Mouse (Mus musculus): ENCODE results near the gene Acpp. TPM values are rescaled to one million over a fixed set of nuclear protein-coding genes. Genes with fewer than 3 reads are reported as not detected.
"Not testable (repeated sequence)": the region's sequence is repeated elsewhere in the genome, so short reads cannot be mapped to it uniquely, and the experiment has no call there.

Acpp gene
- 0.08 and 0.14 TPM in 2 replicates for polyA plus RNA-seq (2016; fragmentation: Nextera tagmentation; extraction: Ambion mirVana)

DNA sequence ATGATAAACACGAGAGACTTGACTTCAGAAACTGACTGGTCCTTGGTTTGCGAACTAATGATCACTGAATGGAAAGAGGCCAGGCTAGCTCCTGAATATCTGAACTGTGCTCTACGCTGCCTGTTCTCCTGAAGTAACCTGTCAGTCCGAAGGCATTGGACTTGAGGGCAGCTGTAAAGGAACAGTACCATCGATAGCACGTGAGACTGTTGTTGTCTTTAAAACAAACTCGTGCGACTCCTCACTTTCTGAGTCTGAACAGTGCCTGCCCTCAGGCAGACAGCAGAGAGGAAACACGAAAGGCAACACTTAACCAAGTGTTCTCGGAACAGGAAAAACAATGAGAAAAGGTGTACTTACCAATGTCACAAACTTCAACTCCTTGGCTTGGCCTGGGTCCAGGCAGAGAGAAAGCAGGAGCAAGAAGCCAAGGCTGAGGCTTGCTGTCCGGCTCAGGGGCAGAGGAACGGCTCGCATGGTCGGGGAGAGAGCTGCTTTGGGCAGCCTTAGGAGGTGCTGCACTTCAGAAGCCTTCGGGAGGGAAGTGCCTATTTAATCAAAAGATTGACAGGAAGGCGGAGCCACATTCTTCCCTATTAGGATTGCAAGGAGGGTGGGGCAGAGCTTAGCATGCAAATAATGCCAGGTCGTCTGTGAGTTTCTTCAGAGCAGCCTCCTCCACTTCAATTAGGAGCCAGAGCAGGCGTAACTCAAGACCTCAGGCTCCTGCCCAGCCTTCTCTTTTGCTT lies at the start of gene Acpp:
Gene Acpp, minus strand, starts transcription at position 566 of the 749 bp plus-strand sequence.
- no peak within 1 kb of the TSS for H3K27ac ChIP-seq
- peaks cover 8% of the 10 kb centered on the region; the same call in 1 of the 2 replicates for H3K4me1 ChIP-seq
- peak within 1 kb of the TSS; percentile 52 for H3K4me3 ChIP-seq
- H3K9me3 ChIP-seq: no peaks in the 10 kb centered on the region
- 19% methylated on average over 18 of the region's 18 CpGs for WGBS
- no peak for DNase-seq (ENCODE audit: low spot score)
- no peaks in the 10 kb centered on the region for H3K36me3 ChIP-seq
- H3K27me3 ChIP-seq (ENCODE audit: insufficient read depth, poor library complexity, severe bottlenecking): no peaks in the 10 kb centered on the region

DNA sequence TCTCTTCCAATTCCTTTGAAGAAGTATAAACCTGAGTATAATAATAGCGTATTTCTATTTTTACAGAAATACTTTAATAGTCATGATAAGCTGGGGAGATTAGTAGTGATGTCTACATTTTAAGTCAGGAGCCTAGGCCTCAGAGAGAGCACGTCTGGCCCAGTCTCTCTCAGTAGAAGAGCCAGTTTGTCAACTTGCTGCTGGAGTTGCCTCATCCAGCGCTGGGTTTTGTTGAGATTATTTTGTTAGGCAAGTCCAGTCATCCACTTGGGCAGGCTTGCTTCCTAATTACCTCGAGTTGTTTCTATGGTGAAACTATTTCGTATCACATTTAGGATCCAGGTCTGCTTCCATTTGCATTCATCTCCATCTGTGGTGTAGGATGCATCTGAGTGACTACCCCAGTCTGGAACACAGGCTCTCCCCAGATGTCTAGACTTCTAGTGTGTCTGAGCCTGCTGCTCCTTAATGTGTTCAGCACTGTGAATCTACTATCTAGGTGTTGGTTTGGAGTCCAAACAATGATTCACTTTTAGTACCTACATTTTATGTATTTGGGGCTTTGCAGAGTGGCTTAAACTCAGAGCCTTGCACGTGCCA lies 45.1 kb upstream of the Acpp start:
- no peak for DNase-seq (ENCODE audit: low spot score)
- H3K27me3 ChIP-seq (ENCODE audit: insufficient read depth, poor library complexity, severe bottlenecking): no peaks in the 10 kb centered on the region
- no peak overlapping the region for H3K4me3 ChIP-seq
- no peaks in the 10 kb centered on the region for H3K36me3 ChIP-seq
- H3K4me1 ChIP-seq: no peaks in the 10 kb centered on the region
- H3K27ac ChIP-seq: no peak overlapping the region
- no peaks in the 10 kb centered on the region for H3K9me3 ChIP-seq
- 77% methylated on average over 6 of the region's 6 CpGs for WGBS

DNA sequence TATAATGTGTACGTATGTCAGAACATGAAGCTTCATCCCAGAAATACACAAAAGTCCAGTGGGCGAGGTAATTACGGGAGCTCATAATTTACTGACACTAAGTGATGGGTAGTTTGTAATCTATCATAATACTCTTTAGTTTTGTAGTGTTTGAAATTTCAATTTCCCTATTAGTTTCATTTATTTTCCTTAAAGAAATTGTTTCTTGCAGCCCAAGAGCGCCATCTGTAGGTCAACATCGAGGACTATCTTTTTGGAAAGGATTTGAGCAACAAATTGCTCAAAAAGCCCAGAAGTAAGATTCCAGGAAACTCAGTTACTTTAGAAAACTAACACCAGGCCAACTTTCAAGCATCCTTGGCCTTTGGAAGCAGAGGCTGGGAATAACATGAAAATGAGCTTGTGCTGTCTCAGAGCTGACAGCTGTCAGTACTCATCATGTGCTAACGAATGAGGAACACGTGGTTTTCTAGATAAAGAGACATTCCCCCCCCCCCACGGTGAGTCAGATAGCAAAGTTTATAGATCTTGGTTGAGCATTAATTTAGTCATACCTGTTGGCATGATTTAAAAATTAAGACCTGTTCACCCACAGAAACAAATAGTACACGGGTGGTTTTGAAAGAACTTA lies 42.1 kb upstream of the Acpp start:
- WGBS: 60% methylated on average over 9 of the region's 9 CpGs
- H3K27ac ChIP-seq: no peak overlapping the region
- no peaks in the 10 kb centered on the region for H3K27me3 ChIP-seq (ENCODE audit: insufficient read depth, poor library complexity, severe bottlenecking)
- no peaks in the 10 kb centered on the region for H3K36me3 ChIP-seq
- H3K4me1 ChIP-seq: no peaks in the 10 kb centered on the region
- no peaks in the 10 kb centered on the region for H3K9me3 ChIP-seq
- no peak overlapping the region for H3K4me3 ChIP-seq
- DNase-seq (ENCODE audit: low spot score): no peak

DNA sequence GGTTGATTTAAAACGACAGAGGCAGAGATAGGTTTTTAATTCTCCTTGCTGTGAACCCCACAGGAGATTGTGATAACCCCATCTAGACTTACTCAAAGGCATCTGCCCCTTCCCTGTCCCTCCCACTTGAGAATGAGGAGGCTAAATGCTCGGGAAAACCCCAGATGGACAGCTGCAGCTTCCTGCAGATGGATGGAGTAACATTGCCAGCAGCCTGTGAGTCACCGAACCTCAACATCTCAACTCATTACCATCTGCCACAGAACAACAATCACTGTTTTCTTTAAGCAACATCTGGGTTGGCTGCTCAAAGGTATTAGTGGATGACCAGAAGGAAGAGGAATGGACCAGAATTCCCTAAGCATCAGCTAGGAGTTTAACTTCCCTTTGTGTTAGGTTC lies 38.0 kb upstream of the Acpp start:
- Histone ChIP-seq H3K36me3 (no peaks in the 10 kb centered on the region), H3K4me3 (no peak overlapping the region), H3K27me3 (ENCODE audit: insufficient read depth, poor library complexity, severe bottlenecking) (no peaks in the 10 kb centered on the region), H3K27ac (no peak overlapping the region), H3K9me3 (no peaks in the 10 kb centered on the region), H3K4me1 (no peaks in the 10 kb centered on the region)
- DNase-seq (ENCODE audit: low spot score): no peak
- 31% methylated on average over 3 of the region's 3 CpGs for WGBS

DNA sequence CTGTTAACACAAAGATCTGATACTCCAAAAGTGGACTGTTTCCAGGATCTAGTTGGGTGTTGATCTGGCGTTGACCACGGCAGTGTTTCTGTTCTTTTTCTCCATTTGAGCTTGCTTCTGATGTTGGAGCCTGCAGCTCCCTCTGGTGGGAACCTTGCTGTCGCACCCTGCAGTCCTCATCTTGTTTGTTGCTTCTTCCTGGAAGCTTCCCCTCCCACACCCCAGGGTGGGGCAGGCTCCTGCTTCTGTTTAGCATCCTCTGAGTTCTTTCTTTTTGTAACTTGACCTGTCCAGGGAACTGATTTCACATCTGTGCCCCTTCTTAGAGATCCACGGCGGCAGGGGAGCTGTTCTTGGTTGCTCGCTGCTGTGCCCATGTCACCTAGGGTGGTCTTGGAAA lies 35.7 kb upstream of the Acpp start:
- DNase-seq (ENCODE audit: low spot score): no peak
- no peak overlapping the region for H3K4me3 ChIP-seq
- no peaks in the 10 kb centered on the region for H3K27me3 ChIP-seq (ENCODE audit: insufficient read depth, poor library complexity, severe bottlenecking)
- no peaks in the 10 kb centered on the region for H3K36me3 ChIP-seq
- WGBS: 22% methylated on average over 6 of the region's 6 CpGs
- no peaks in the 10 kb centered on the region for H3K9me3 ChIP-seq
- H3K4me1 ChIP-seq: no peaks in the 10 kb centered on the region
- H3K27ac ChIP-seq: no peak overlapping the region

DNA sequence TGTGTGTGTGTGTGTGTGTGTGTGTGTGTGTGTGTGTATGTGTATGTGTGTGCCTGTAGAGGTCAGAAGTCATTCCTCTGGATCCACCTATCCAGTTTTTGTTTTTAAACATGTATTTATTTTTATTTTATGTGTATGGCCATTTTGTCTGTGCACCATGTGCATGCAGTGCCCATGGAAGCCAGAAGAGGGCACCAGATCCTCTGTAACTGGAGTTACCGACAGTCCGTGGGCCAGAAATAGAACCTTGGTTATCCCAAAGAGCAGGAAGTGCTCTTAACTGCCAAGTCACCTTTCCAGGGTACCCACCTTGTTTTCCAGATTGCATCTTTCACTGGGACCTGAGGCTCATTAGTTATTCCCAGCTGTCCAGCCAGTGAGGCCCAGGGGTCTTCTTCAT lies 29.4 kb upstream of the Acpp start:
- H3K27ac ChIP-seq: no peak overlapping the region
- WGBS: 82% methylated on average over 2 of the region's 2 CpGs
- DNase-seq (ENCODE audit: low spot score): no peak
- H3K4me1 ChIP-seq: no peaks in the 10 kb centered on the region
- no peaks in the 10 kb centered on the region for H3K36me3 ChIP-seq
- no peak overlapping the region for H3K4me3 ChIP-seq
- H3K9me3 ChIP-seq: no peaks in the 10 kb centered on the region
- no peaks in the 10 kb centered on the region for H3K27me3 ChIP-seq (ENCODE audit: insufficient read depth, poor library complexity, severe bottlenecking)

DNA sequence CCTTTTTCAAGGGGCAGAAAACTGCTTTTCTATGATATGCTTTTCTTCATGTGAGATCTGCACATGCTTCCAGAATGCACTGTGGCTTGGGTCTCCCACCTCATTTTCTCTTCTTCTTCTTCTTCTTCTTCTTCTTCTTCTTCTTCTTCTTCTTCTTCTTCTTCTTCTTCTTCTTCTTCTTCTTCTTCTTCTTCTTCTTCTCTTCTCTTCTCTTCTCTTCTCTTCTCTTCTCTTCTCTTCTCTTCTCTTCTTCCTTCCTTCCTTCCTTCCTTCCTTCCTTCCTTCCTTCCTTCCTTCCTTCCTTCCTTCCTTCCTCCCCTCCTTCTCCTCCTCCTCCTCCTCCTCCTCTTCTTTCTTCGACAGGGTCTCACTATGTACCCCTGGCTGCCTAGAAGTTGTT lies 24.4 kb upstream of the Acpp start:
- not testable (repeated sequence) for H3K9me3 ChIP-seq; DNase-seq (ENCODE audit: low spot score); H3K4me3 ChIP-seq; H3K36me3 ChIP-seq; H3K27me3 ChIP-seq (ENCODE audit: insufficient read depth, poor library complexity, severe bottlenecking); H3K4me1 ChIP-seq; H3K27ac ChIP-seq
- WGBS: 71% methylated on average over 1 of the region's 1 CpGs

DNA sequence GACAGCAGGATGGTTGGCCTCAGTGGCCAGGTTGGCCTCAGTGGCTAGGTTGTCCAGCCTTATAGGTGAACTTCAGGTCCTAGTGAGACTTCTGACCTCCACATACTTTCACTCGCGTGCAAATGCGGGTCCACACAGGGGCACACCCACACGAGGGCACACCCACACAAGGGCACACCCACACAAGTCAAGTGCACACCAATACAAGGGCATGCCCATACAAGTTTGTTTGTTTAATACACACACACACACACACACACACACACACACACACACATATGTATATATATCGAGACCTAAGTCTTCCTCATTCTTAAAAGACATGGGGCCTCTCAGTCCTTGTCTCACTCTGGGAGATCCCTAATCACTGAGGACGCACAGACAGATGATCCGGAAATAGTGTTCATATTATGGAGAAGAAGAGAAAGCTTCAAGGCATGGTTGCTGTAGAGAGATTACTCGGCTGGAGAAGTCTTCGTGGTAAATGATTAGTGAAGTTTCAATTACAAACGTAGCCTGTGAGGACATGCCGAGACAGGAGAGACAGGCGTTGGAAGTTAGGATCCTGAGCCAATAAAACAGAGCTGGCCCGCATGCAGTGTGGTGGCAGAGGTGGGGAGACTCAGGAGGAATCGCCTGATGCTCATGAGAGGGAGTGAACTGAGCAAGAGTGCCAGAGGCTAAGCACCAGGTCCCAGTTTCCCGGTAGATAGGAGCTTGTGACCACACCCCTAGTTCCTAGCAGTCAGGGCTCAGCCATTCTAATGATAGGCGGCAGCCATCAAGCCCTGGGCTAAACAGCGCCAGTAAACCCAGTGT lies 23.7 kb upstream of the Acpp start:
- Histone ChIP-seq H3K27ac (no peak overlapping the region), H3K4me3 (no peak overlapping the region), H3K27me3 (ENCODE audit: insufficient read depth, poor library complexity, severe bottlenecking) (no peaks in the 10 kb centered on the region), H3K4me1 (no peaks in the 10 kb centered on the region), H3K36me3 (no peaks in the 10 kb centered on the region), H3K9me3 (no peaks in the 10 kb centered on the region)
- 67% methylated on average over 17 of the region's 17 CpGs for WGBS
- DNase-seq (ENCODE audit: low spot score): no peak

DNA sequence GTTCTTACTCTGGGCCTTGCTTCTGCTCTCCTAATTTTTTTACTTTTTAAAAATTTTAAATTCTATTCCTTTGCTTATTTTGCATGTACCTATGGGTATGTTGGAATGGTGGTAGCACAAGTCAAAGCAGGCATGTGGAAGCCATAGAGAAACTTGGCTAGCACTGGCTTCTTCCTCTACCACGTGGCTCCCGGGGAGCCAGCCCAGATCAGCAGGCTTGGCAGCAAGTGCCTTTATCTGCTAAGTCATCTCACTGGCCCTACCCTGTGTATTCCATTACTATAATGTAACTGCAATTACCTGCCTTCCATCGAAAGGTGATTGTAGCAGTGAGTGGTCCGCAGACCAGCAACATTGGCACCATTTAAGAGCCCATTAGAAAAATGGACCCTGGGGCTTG lies 22.8 kb upstream of the Acpp start:
- H3K4me3 ChIP-seq: no peak overlapping the region

DNA sequence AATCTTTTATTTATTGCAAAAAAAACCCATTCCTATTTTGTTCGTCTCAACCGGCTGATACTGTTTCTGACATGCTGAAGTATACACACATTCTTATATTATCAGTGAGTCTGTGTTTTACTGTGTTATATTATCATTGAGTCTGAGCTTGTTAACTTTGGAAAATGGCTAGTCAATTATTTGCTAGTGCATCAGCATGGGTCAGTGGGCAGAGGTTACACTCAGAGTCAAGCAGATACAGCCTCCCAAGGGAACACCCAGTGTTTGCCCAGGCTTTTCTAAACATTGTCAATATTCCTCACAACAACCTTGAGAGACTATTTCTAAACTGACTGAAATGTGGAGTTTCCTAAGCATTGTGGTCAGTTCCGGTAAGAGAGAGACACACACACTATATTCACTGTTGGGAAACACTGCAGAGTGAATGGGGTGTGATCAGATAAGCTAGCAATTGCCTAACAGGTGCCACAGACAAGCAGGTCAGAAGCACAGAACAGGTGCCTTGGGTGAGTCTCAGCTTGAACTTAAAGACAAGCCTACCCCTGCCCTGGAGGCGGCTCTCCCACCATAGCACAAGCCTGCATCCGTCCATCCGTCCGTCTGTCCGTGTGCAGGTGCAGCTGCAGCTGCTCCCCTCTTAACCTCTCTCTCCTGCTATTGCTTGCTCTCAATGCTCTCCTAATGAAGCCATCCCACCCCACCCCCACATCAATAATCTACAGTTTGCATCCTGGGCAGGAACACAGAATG lies 18.1 kb upstream of the Acpp start:
- DNase-seq (ENCODE audit: low spot score): no peak
- Histone ChIP-seq H3K4me1 (no peaks in the 10 kb centered on the region), H3K27me3 (ENCODE audit: insufficient read depth, poor library complexity, severe bottlenecking) (no peaks in the 10 kb centered on the region), H3K27ac (no peak overlapping the region), H3K9me3 (no peaks in the 10 kb centered on the region), H3K36me3 (no peaks in the 10 kb centered on the region), H3K4me3 (no peak overlapping the region)
- WGBS: 81% methylated on average over 8 of the region's 8 CpGs

More for the DNA sequence above, 22.8 kb upstream of the Acpp start:
- Histone ChIP-seq H3K27ac (no peak overlapping the region), H3K4me1 (no peaks in the 10 kb centered on the region), H3K36me3 (no peaks in the 10 kb centered on the region), H3K27me3 (ENCODE audit: insufficient read depth, poor library complexity, severe bottlenecking) (no peaks in the 10 kb centered on the region), H3K9me3 (no peaks in the 10 kb centered on the region)
- WGBS: 87% methylated on average over 4 of the region's 4 CpGs
- DNase-seq (ENCODE audit: low spot score): no peak

DNA sequence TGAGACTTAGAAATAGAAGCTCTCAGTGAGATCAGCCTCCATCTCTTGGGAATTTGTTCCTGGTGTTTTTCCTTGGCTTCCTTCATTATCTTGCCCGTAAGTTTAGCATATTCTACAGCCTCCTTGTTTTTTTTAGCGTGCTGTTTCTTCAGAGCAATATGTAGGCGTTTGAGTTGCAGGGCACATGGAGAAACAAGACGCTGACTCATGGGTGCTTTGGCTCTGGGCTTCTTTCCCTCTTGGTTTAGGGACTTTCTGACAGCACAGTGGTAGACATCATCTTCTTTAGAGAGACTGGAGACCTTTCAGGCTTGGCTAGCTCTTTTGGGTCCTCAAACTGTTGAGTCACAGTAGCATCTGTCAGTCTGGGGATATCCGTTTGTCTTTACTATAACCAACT lies 6.6 kb upstream of the Acpp start:
- H3K4me1 ChIP-seq: no peaks in the 10 kb centered on the region
- no peak for DNase-seq (ENCODE audit: low spot score)

DNA sequence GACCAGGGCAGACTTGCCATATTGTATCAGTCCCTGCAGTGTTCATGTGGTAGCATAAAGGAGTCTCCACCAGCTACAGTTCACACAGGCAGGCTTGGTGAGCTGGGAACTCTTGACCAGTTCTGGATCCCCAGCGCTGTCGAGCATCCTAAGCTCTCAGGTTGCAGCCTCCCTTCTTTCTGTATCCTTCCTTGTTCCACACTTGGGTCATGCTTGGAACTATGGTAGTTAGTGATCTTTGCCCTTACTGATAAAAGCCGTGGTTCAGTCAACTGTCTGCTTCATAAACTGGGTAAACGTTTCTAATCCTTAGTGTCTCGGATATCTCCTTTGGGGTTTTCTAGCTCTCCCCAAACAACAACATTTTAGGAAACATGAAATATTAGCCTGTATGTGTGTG lies 1.9 kb upstream of the Acpp start:
- Histone ChIP-seq H3K4me3 (no peak overlapping the region), H3K9me3 (no peaks in the 10 kb centered on the region), H3K4me1 (peaks cover 8% of the 10 kb centered on the region; the same call in 1 of the 2 replicates), H3K27me3 (ENCODE audit: insufficient read depth, poor library complexity, severe bottlenecking) (no peaks in the 10 kb centered on the region), H3K36me3 (no peaks in the 10 kb centered on the region), H3K27ac (no peak overlapping the region)
- 85% methylated on average over 5 of the region's 5 CpGs for WGBS
- DNase-seq (ENCODE audit: low spot score): no peak

More for the DNA sequence above, 6.6 kb upstream of the Acpp start:
- Histone ChIP-seq H3K27ac (no peak overlapping the region), H3K9me3 (no peaks in the 10 kb centered on the region), H3K4me3 (no peak overlapping the region), H3K27me3 (ENCODE audit: insufficient read depth, poor library complexity, severe bottlenecking) (no peaks in the 10 kb centered on the region), H3K36me3 (no peaks in the 10 kb centered on the region)
- 74% methylated on average over 5 of the region's 5 CpGs for WGBS

All from heart, embryonic 10.5 days (tissue).